Mouse (Mus musculus) heart, embryonic 11.5 days (tissue): ENCODE measurements around the gene Tmem60. TPM values are rescaled to one million over a fixed set of nuclear protein-coding genes. Genes with fewer than 3 reads are reported as not detected.

ENCODE experiments used
- ATAC-seq: fragments of 200-750 bp; cut with Nextera tagmentation; replicated peaks from 2 replicates; pipeline ENCODE4 v1.8.0; 2017; ENCODE audit warnings: moderate library complexity; ENCODE audit not compliant: insufficient number of reproducible peaks, low FRiP score, low TSS enrichment
- H3K27ac ChIP-seq: fragments of 300-500 bp; sonication (generic); 2 replicates; pipeline ENCODE4 v1.5.1; 2014; ENCODE audit warnings: mild to moderate bottlenecking, low read depth, low read length
- H3K27me3 ChIP-seq: fragments of 300-500 bp; sonication (generic); 2 replicates; pipeline ENCODE4 v1.6.1; 2014; ENCODE audit warnings: mild to moderate bottlenecking, low read length, mixed read lengths; ENCODE audit not compliant: control insufficient read depth, insufficient read depth
- H3K36me3 ChIP-seq: fragments of 300-500 bp; sonication (generic); 2 replicates; pipeline ENCODE4 v1.6.1; 2014; ENCODE audit warnings: mild to moderate bottlenecking, low read length, moderate library complexity, mixed read lengths; ENCODE audit not compliant: control insufficient read depth, insufficient read depth
- H3K4me1 ChIP-seq: fragments of 300-500 bp; sonication (generic); 2 replicates; pipeline ENCODE4 v1.6.1; 2014; ENCODE audit warnings: low read length; ENCODE audit not compliant: control insufficient read depth, insufficient read depth
- H3K4me2 ChIP-seq: fragments of 300-500 bp; sonication (generic); 2 replicates; pipeline ENCODE4 v1.6.1; 2014; ENCODE audit warnings: mild to moderate bottlenecking, moderate library complexity
- H3K4me3 ChIP-seq: fragments of 300-500 bp; sonication (generic); 2 replicates; pipeline ENCODE4 v1.5.1; 2014; ENCODE audit warnings: low read depth, low read length
- H3K9ac ChIP-seq: fragments of 300-500 bp; sonication (generic); 2 replicates; pipeline ENCODE4 v1.6.1; 2014; ENCODE audit warnings: mild to moderate bottlenecking, low read depth, low read length, moderate library complexity
- H3K9me3 ChIP-seq: fragments of 300-500 bp; sonication (generic); replicated peaks from 2 replicates; pipeline ENCODE4 v1.6.1; 2016; ENCODE audit warnings: low read length; ENCODE audit not compliant: control insufficient read depth
- WGBS: fragments of 180-500 bp; shearing (Covaris S2); extraction: QIAGEN DNeasy Blood & Tissue Kit; methylation state at CpG from one replicate; pipeline ENCODE4 v1.1.7; 2014; ENCODE audit not compliant: insufficient replicate concordance; 5-methylcytosine and 5-hydroxymethylcytosine counted together
- polyA plus RNA-seq: library from polyadenylated mRNA; unstranded; fragments of >200 nt; fragmentation: Nextera tagmentation; extraction: Ambion mirVana; gene quantifications from 2 replicates; pipeline ENCODE4 v1.2.1, GENCODE M21; 2014

The Tmem60 gene
- polyA plus RNA-seq, 1 experiment from 2014 or later: 46.7 TPM

DNA sequence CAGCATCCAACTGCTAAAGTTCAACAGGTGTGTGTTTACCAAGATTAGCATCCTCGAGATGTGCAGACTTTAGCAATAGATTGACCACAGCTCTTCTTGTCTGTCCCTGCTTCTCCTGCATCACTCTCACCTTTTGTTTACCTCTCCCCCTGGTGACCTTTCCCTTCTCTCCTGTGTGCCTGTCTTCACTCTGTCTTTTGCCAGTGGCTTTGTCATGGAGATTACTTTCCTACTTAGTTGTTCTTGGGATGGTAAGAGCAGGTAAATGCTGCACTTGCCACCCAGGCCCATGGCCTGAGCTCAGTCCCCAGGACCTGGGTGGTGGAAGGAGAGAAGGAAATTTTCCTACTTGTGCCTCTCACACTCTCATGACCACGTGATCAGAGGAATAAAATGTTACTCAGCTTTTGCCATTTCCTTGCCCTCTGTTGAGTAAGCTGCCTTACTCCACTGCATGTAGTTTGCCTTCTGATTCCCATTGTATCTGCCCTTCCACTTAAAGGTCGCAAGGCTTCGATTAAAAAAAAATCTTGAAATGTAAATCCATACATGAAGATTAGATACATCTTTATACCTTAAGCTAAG lies 2.1 kb downstream of the Tmem60 start:
- ATAC-seq: no peak
- Histone ChIP-seq H3K4me1 (peaks cover 12% of the 10 kb centered on the region), H3K9me3 (no peaks in the 10 kb centered on the region), H3K36me3 (0 out of 2 replicates have a peak, but pooled peaks cover 2% of the 10 kb centered on the region), H3K4me2 (peak overlapping the region; percentile 75), H3K4me3 (peak overlapping the region; percentile 88; the same call in 1 of the 2 replicates), H3K27ac (no peak overlapping the region), H3K9ac (no peak overlapping the region), H3K27me3 (no peaks in the 10 kb centered on the region)
- WGBS: 81% methylated on average over 4 of the region's 4 CpGs

GRCm38 (mm10) chr5:20897446-20898167 lies 15.6 kb downstream of the Tmem60 start:
- Histone ChIP-seq H3K36me3 (peaks cover 7% of the 10 kb centered on the region; the same call in 1 of the 2 replicates), H3K27ac (peak overlapping the region; percentile 59), H3K9me3 (no peaks in the 10 kb centered on the region), H3K4me3 (no peak overlapping the region), H3K4me2 (no peak overlapping the region), H3K9ac (no peak overlapping the region), H3K4me1 (peaks cover 3% of the 10 kb centered on the region; the same call in 1 of the 2 replicates), H3K27me3 (no peaks in the 10 kb centered on the region)
- 68% methylated on average over 2 of the region's 2 CpGs for WGBS
- peak; percentile 87 for ATAC-seq

- Histone ChIP-seq H3K4me2 (no peak overlapping the region), H3K27me3 (no peaks in the 10 kb centered on the region), H3K4me1 (no peaks in the 10 kb centered on the region), H3K9ac (no peak overlapping the region), H3K9me3 (no peaks in the 10 kb centered on the region), H3K4me3 (no peak overlapping the region), H3K27ac (no peak overlapping the region), H3K36me3 (peaks cover 8% of the 10 kb centered on the region)
- no peak for ATAC-seq
- 64% methylated on average over 2 of the region's 2 CpGs for WGBS
These were observed 22.7 kb downstream of the Tmem60 start for GRCm38 (mm10) chr5:20904647-20905046.

- no peak overlapping the region for H3K4me3 ChIP-seq
- WGBS: 72% methylated on average over 2 of the region's 2 CpGs
- H3K9ac ChIP-seq: no peak overlapping the region
- H3K4me2 ChIP-seq: no peak overlapping the region
- no peaks in the 10 kb centered on the region for H3K4me1 ChIP-seq
- H3K27ac ChIP-seq: no peak overlapping the region
- no peaks in the 10 kb centered on the region for H3K9me3 ChIP-seq
- H3K27me3 ChIP-seq: no peaks in the 10 kb centered on the region
- H3K36me3 ChIP-seq: peaks cover 6% of the 10 kb centered on the region
- ATAC-seq: no peak
These were observed 23.4 kb downstream of the Tmem60 start for GRCm38 (mm10) chr5:20905437-20905836.

- Histone ChIP-seq H3K9ac (no peak overlapping the region), H3K9me3 (no peaks in the 10 kb centered on the region), H3K4me2 (no peak overlapping the region), H3K27ac (no peak overlapping the region), H3K36me3 (peaks cover 6% of the 10 kb centered on the region), H3K27me3 (no peaks in the 10 kb centered on the region), H3K4me1 (no peaks in the 10 kb centered on the region), H3K4me3 (no peak overlapping the region)
- 87% methylated on average over 7 of the region's 7 CpGs for WGBS
- ATAC-seq: no peak
These were observed 24.2 kb downstream of the Tmem60 start for GRCm38 (mm10) chr5:20906191-20906590.

DNA sequence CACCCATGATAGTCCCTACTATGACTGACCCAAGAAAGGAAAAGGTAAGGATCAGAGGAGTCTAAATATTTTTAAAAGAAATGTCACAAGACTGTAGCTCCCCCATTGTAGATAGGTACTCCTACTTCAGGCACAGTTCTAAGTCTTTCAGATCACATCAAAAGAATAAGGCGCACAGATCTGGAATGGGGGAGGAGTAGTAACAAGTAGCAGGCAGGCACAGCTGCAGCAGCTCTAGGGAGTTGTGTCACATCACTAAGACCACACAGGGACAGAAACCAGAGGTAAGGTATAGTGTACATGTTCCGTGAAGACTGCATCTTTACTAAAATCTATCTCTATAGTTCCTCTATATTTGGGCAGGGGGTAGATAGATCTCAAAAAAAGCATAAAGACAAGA lies 29.8 kb downstream of the Tmem60 start:
- Histone ChIP-seq H3K9me3 (no peaks in the 10 kb centered on the region), H3K9ac (no peak overlapping the region), H3K27ac (no peak overlapping the region), H3K4me3 (no peak overlapping the region), H3K4me1 (no peaks in the 10 kb centered on the region), H3K36me3 (no peaks in the 10 kb centered on the region; the same call in 1 of the 2 replicates), H3K4me2 (no peak overlapping the region), H3K27me3 (no peaks in the 10 kb centered on the region)
- no peak for ATAC-seq
- WGBS: 83% methylated on average over 2 of the region's 2 CpGs

DNA sequence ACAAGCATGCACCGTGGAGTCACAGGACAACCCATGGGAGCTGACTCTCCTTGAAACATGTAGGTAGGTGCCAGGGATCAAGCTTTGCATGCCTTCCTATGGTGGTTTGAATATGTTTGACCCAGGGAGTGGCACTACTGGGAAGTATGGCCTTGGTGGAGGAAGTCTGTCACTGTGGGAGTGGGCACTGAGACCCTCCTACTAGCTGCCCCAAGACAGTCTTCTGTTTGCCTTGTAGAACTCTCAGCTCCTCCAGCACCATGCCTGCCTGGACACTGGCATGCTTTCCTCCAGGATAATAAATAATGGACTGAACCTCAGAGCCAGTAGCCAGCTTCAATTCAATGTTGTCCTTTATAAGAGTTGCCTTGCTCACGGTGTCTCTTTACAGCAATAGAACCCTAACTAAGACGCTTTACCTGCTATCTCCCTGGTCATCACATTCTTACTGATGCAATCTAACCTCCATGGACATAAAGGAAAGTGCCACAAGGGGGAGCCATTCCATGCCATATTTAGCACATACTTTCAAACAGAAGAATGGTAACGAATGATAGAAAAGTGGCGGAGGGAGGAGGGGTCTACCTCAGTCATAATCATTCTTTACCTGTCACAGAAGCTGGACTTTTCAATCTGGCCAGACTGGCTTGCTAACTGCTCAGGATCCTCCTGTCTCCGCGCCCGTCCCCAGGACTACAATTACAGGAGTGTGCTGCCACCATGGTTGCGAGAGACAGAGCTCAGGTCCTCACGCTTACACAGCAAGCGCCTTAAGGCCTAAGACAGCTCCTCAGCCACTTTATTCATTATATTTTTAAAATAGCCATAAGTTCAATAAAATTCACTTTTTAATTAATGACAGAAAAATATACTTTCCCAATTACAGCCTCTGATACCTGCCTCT lies 31.6 kb downstream of the Tmem60 start:
- no peak for ATAC-seq
- Histone ChIP-seq H3K27ac (no peak overlapping the region), H3K36me3 (no peaks in the 10 kb centered on the region; the same call in 1 of the 2 replicates), H3K27me3 (no peaks in the 10 kb centered on the region), H3K9me3 (no peaks in the 10 kb centered on the region), H3K4me2 (no peak overlapping the region), H3K4me1 (no peaks in the 10 kb centered on the region), H3K9ac (no peak overlapping the region), H3K4me3 (no peak overlapping the region)
- 77% methylated on average over 11 of the region's 11 CpGs for WGBS

GRCm38 (mm10) chr5:20918967-20919366 lies 37.0 kb downstream of the Tmem60 start:
- Histone ChIP-seq H3K36me3 (no peaks in the 10 kb centered on the region), H3K4me1 (no peaks in the 10 kb centered on the region), H3K27me3 (no peaks in the 10 kb centered on the region), H3K9me3 (no peaks in the 10 kb centered on the region), H3K9ac (no peak overlapping the region), H3K27ac (no peak overlapping the region), H3K4me3 (no peak overlapping the region), H3K4me2 (no peak overlapping the region)
- no peak for ATAC-seq
- 92% methylated on average over 4 of the region's 4 CpGs for WGBS
